Mouse (Mus musculus) mammary gland, adult 2 months (tissue): Measurements from ENCODE around the gene Ndufaf4. TPM values are rescaled to one million over a fixed set of nuclear protein-coding genes. Genes with fewer than 3 reads are reported as not detected.

Experiments
- polyA plus RNA-seq: library from polyadenylated mRNA; depleted of rRNA; stranded (reverse); fragments of >200 nt; gene quantifications from 2 replicates; pipeline ENCODE4 v1.2.3, GENCODE M21; 2012; ENCODE audit warnings: low replicate concordance; rRNA removed

The Ndufaf4 gene
- polyA plus RNA-seq = 2.5 and 3.4 TPM in 2 replicates

DNA sequence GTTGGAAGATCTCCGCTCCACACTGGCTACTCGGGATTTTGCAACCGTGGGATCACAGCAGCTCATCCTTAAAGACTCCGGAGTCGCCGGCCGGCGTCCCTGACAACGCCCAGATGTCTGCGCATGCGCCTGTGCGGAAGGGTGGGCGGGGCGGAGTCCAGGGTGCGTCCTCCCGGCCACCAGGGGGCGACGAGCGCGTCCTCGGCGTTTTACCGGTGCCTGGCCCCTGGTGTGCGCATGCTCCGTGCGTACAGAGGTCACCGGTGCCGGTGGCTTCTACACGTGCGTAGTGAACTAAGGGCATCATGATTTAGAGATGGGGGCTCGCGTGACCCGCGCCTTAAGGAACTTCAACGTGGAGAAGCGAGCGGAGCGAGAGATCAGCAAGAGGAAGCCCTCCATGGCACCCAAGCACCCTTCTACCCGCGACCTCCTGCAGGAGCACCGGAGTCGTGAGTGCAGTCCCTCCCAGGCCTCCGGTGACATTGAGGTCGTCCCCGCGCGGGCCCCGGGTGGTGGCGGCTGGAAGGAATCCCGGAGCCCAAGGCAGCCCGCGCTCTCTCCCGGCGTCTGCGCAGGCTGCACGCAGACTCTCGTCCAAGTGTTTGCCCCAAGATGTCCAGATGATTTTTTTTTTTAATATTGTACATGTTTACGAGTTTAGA is at the start of gene Ndufaf4:
Gene Ndufaf4 (plus strand): TSS at position 233 of the 665 bp plus-strand sequence.

DNA sequence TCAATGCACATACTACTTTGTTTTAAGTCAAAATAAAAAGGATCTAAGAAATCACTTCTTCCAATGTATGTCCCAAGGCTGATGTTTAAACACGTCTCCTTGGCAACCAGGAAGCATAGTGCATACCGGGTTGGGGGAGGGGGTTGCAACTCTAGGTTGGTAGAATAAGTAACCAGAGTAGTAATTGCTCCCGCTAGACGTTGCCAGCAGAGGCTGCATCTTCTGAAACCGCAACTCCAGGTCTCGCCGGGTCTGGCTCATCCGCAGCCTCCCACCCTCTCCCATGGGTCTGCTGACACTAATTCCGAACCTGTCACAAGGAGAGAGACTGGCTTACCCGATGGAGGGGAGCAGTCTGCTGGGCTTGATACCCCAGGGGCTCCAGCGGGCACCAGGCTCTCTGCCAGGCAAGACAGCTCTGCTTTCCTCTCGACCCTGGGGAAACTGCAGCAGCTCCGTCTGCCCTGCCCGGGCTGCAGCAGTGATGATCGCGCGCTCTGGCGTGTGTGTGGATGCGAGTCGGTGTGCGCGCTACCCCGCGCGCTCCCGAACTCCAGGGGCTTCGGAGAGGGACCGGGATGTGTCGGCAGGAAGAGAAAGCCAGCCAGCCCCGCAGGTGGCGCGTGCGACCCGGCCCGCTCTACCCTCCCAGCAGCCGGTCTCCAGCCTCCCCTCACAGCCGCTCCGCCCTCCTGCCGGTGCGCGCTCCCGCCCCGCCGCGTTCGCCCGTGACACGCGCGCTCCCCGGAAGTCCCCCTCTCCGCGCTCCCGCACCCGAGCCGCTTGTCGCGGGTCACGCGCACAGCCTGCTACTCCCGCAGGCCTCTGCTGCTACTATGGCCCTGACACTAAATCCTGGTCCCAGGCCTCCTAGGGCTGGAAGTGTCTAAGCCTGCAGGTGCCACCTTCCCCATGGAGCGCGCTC is 47.2 kb upstream of the Ndufaf4 start, which contains the start of gene Klhl32:
Gene Klhl32 (minus strand): TSS at position 724 of the 925 bp plus-strand sequence.

Other genes starting within 250 kb of the Ndufaf4 start
- gene Klhl32, start 47.0 kb upstream of the Ndufaf4 start, polyA plus RNA-seq = 0.07 and 0.09 TPM in 2 replicates
- 1.4 and 3.7 TPM in 2 replicates for gene Gpr63, start 68.3 kb downstream of the Ndufaf4 start, polyA plus RNA-seq